Mouse (Mus musculus) megakaryocyte, embryonic 14.5 days (primary cell): ENCODE measurements around the gene Aox3.

Source experiments
- FLI1 ChIP-seq: IDR thresholded peaks from 2 replicates; pipeline ENCODE4 v1.6.1; 2012; ENCODE audit warnings: low read length, inconsistent platforms, mixed read lengths
- GATA1 ChIP-seq: IDR thresholded peaks from 3 replicates; pipeline ENCODE4 v1.6.1; 2012; ENCODE audit warnings: mixed read lengths, low read length, inconsistent platforms, borderline replicate concordance

DNA sequence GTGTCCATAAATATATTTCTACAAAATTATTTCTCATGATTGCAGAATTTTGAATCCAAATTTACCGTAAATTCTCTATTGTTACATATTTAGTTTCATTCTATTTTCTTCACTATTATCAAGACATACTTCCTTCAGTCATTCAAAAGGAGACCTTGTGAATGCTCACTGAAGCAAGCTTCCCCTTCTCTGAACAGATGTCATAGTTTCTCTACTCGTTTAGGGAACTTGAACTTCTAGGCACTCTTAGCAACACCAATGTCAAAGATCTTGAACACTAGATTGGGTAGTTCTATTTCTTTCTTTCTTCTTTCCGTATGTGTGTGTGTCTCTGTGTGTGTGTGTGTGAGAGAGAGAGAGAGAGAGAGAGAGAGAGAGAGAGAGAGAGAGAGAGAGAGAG lies 131.6 kb downstream of the Aox3 start:
- TF ChIP-seq GATA1: no peak
- no peak for TF ChIP-seq FLI1
